ENCODE assay signal across 16 mouse cellular contexts in the genomic region with DNA sequence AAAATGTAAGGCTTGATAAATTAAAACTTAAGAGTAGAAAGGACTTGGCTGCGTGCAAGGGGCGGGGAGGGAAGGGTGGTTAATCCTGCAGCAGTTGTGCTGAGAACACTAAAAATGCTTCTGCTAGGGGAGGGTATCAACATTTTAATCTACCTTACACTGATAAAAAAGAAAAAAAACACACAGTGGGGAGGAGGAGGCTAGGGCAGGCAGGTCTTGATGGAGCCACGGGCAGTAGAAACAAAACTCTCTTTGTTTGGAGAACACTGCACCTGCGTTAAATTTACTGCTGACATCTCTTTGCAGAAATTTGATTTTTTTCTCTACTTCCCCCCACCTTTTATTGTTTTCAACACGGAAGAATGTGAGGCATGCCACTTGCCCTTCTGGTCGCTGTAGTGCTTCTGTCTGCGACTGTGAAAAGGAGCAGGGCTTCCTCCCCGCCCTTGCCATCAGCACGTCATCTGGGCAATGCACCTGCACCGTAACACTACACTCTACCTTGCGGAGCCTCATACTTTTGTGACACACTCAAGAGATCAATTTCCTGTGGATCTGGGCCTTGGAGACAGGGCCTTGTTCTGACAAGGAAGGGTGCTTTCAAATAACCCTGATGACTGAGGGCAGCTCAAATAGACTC.
DNase-seq lines count a peak whose midpoint lies in the region; ATAC-seq and TF ChIP-seq lines count a peak whose summit lies in the region.
"Had no signal": no experiment of that assay in that cellular context is flagged by ENCODE, and none has a peak within 500 bp of the region (broad histone marks: within the 10 kb centered on the region; RNA-seq: fewer than 3 reads in every experiment).

No protein-coding gene starts in this region.

- no peak overlapping the region for H3K4me3 ChIP-seq in kidney, embryonic 15.5 days (replicated peaks)
- H3K4me3 ChIP-seq in intestine, postnatal 0 days (ENCODE audit: low read depth, low read length): no peak overlapping the region
- no peak overlapping the region for H3K4me3 ChIP-seq in stomach, embryonic 14.5 days (ENCODE audit: low read depth, low read length)
- H3K4me3 ChIP-seq: erythroblast, embryonic 14.5 days; gastrocnemius, adult 2 months; midbrain, embryonic 10.5 days had no signal

- H3K27me3 ChIP-seq in kidney, embryonic 15.5 days: no peaks in the 10 kb centered on the region
- no peaks in the 10 kb centered on the region for H3K27me3 ChIP-seq in intestine, postnatal 0 days (replicated peaks; ENCODE audit: control insufficient read depth, insufficient read depth, low read length)
- H3K27me3 ChIP-seq in stomach, embryonic 14.5 days (ENCODE audit: control insufficient read depth, insufficient read depth, low read length): no peaks in the 10 kb centered on the region

- H3K4me2 ChIP-seq in kidney, embryonic 15.5 days: no peak overlapping the region
- 0 out of 2 replicates have a peak overlapping the region, but pooled peaks have one; percentile 9 for H3K4me2 ChIP-seq in intestine, postnatal 0 days (replicated peaks; ENCODE audit: low read depth)
- no peak overlapping the region for H3K4me2 ChIP-seq in stomach, embryonic 14.5 days (replicated peaks; ENCODE audit: low read depth, low read length)

- H3K9me3 ChIP-seq in kidney, embryonic 15.5 days (replicated peaks): no peaks in the 10 kb centered on the region
- no peaks in the 10 kb centered on the region for H3K9me3 ChIP-seq in intestine, postnatal 0 days (ENCODE audit: control insufficient read depth)
- H3K9me3 ChIP-seq in stomach, embryonic 14.5 days (ENCODE audit: control insufficient read depth, low read depth, low read length): no peaks in the 10 kb centered on the region
- H3K9me3 ChIP-seq: midbrain, embryonic 10.5 days had no signal

- DNase-seq in kidney, adult 9 months: no peak
- peak; percentile 10 for DNase-seq in embryo, embryonic 11 days
- DNase-seq in gastrocnemius, adult 18-20 months (ENCODE audit: low spot score): no peak
- no peak for DNase-seq in urinary bladder, adult 18-20 months (ENCODE audit: low spot score in 2 of 2)
- DNase-seq: adrenal gland, postnatal 36 days; cerebellum, adult 2 months; gastrocnemius, adult 2 months; heart, postnatal 36 days; kidney, postnatal 10 days; liver; retina, postnatal 1 day had no signal

- no peak for TF ChIP-seq CTCF in intestine, postnatal 0 days (IDR thresholded peaks at IDR 0.05; ENCODE audit: low read depth)

- peak overlapping the region; percentile 46; the same call in 1 of the 2 replicates for H3K27ac ChIP-seq in kidney, embryonic 15.5 days
- no peak overlapping the region for H3K27ac ChIP-seq in intestine, postnatal 0 days (ENCODE audit: low read depth, low read length)
- no peak overlapping the region for H3K27ac ChIP-seq in stomach, embryonic 14.5 days (ENCODE audit: low read length)
- H3K27ac ChIP-seq: gastrocnemius, adult 2 months; midbrain, embryonic 10.5 days had no signal

- no peak overlapping the region for H3K9ac ChIP-seq in kidney, embryonic 15.5 days
- H3K9ac ChIP-seq in intestine, postnatal 0 days (ENCODE audit: low read depth, low read length): no peak overlapping the region
- no peak overlapping the region for H3K9ac ChIP-seq in stomach, embryonic 14.5 days (replicated peaks; ENCODE audit: low read depth, low read length)

- peaks cover 6% of the 10 kb centered on the region; the same call in 1 of the 2 replicates for H3K4me1 ChIP-seq in kidney, embryonic 15.5 days
- no peaks in the 10 kb centered on the region for H3K4me1 ChIP-seq in intestine, postnatal 0 days (replicated peaks; ENCODE audit: control insufficient read depth, insufficient read depth, low read length)
- H3K4me1 ChIP-seq in stomach, embryonic 14.5 days (ENCODE audit: control insufficient read depth, insufficient read depth, low read length): no peaks in the 10 kb centered on the region
- H3K4me1 ChIP-seq: midbrain, embryonic 10.5 days had no signal

- peak; percentile 83 for ATAC-seq in kidney, embryonic 15.5 days (replicated peaks; ENCODE audit: low FRiP score)
- ATAC-seq in intestine, postnatal 0 days: peak; percentile 88
- peak; percentile 82 for ATAC-seq in stomach, embryonic 14.5 days (ENCODE audit: insufficient number of reproducible peaks, insufficient read depth, low FRiP score, low read depth)

- no peaks in the 10 kb centered on the region for H3K36me3 ChIP-seq in kidney, embryonic 15.5 days
- H3K36me3 ChIP-seq in intestine, postnatal 0 days (ENCODE audit: control insufficient read depth, insufficient read depth): no peaks in the 10 kb centered on the region
- no peaks in the 10 kb centered on the region for H3K36me3 ChIP-seq in stomach, embryonic 14.5 days (ENCODE audit: control insufficient read depth, insufficient read depth, low read length)
- H3K36me3 ChIP-seq: midbrain, embryonic 10.5 days had no signal

- WGBS in kidney, embryonic 15.5 days: 38% methylated on average over 11 of the region's 11 CpGs
- WGBS in intestine, postnatal 0 days: 28% methylated on average over 11 of the region's 11 CpGs
- 45% methylated on average over 11 of the region's 11 CpGs for WGBS in stomach, embryonic 14.5 days
